Mouse (Mus musculus): Measurements from ENCODE around the gene Dnase1. TPM values are rescaled to one million over a fixed set of nuclear protein-coding genes. Genes with fewer than 3 reads are reported as not detected.

Gene Dnase1
- polyA plus RNA-seq, 2 experiments, result 0.86 TPM; not detected in 1

- no peak overlapping the region for H3K27ac ChIP-seq
- no peaks in the 10 kb centered on the region for H3K9me3 ChIP-seq (ENCODE audit: control insufficient read depth, low read length)
- TF ChIP-seq EP300 (IDR thresholded peaks at IDR 0.05; ENCODE audit: low read depth) (no peak), CTCF (IDR thresholded peaks at IDR 0.05; ENCODE audit: low read depth) (no peak)
- WGBS (ENCODE audit: insufficient replicate concordance), result 92% methylated on average over 9 of the region's 9 CpGs
- H3K4me2 ChIP-seq (ENCODE audit: low read depth), result no peak overlapping the region
- no peaks in the 10 kb centered on the region for H3K4me1 ChIP-seq (replicated peaks; ENCODE audit: control insufficient read depth in 2 of 2, insufficient read depth in 2 of 2, low read length in 1 of 2)
- peaks cover 49% of the 10 kb centered on the region for H3K36me3 ChIP-seq (replicated peaks; ENCODE audit: control insufficient read depth, insufficient read depth, low read depth)
- no peaks in the 10 kb centered on the region for H3K27me3 ChIP-seq (ENCODE audit: control insufficient read depth, insufficient read depth, low read length)
- DNase-seq (ENCODE audit: low read depth in 3 of 3, low spot score in 3 of 3) (no peak), ATAC-seq (ENCODE audit: insufficient read depth) (no peak)
- no peak overlapping the region for H3K9ac ChIP-seq (replicated peaks)
- H3K4me3 ChIP-seq (ENCODE audit: insufficient read depth in 1 of 2, low read depth in 2 of 2, low read length in 2 of 2), result no peak overlapping the region
These were observed 49.2 kb downstream of the Dnase1 start for GRCm38 (mm10) chr16:4085851-4086387.

- no peak overlapping the region for H3K4me2 ChIP-seq (ENCODE audit: low read depth)
- no peaks in the 10 kb centered on the region for H3K27me3 ChIP-seq (ENCODE audit: control insufficient read depth, insufficient read depth, low read length)
- H3K4me3 ChIP-seq (ENCODE audit: insufficient read depth in 1 of 2, low read depth in 2 of 2, low read length in 2 of 2), result no peak overlapping the region
- DNase-seq (ENCODE audit: low read depth in 3 of 3, low spot score in 3 of 3) (no peak), ATAC-seq (ENCODE audit: insufficient read depth) (peak; percentile 42)
- H3K27ac ChIP-seq, result no peak overlapping the region
- H3K9me3 ChIP-seq (ENCODE audit: control insufficient read depth, low read length), result no peaks in the 10 kb centered on the region
- TF ChIP-seq CTCF (IDR thresholded peaks at IDR 0.05; ENCODE audit: low read depth) (no peak), EP300 (IDR thresholded peaks at IDR 0.05; ENCODE audit: low read depth) (no peak)
- H3K36me3 ChIP-seq (replicated peaks; ENCODE audit: control insufficient read depth, insufficient read depth, low read depth), result peaks cover 62% of the 10 kb centered on the region
- no peaks in the 10 kb centered on the region for H3K4me1 ChIP-seq (replicated peaks; ENCODE audit: control insufficient read depth in 2 of 2, insufficient read depth in 2 of 2, low read length in 1 of 2)
- WGBS (ENCODE audit: insufficient replicate concordance), result 74% methylated on average over 8 of the region's 8 CpGs
- H3K9ac ChIP-seq (replicated peaks), result no peak overlapping the region
These were observed 50.6 kb downstream of the Dnase1 start for GRCm38 (mm10) chr16:4087214-4087913.

Small RNA genes within 50 kb of the gene (microRNA-seq; reads per million reads assigned to microRNA genes)
- gene Gm23413, result not detected

Other genes with a start within 250 kb of the Dnase1 start
- gene Olfr15, start 206.1 kb upstream of the Dnase1 start, polyA plus RNA-seq (2012; rRNA removed), result not detected in 2 replicates
- not detected in 2 replicates for gene Olfr15, start 206.1 kb upstream of the Dnase1 start, polyA plus RNA-seq (2014; fragmentation: Nextera tagmentation; extraction: Ambion mirVana)
- gene Zfp174, start 189.7 kb upstream of the Dnase1 start, polyA plus RNA-seq (2012; rRNA removed), result 0.34 and 0.35 TPM in 2 replicates
- gene Zfp174, start 189.7 kb upstream of the Dnase1 start, polyA plus RNA-seq (2014; fragmentation: Nextera tagmentation; extraction: Ambion mirVana), result 0.22 and 0.27 TPM in 2 replicates
- gene Naa60, start 164.6 kb upstream of the Dnase1 start, polyA plus RNA-seq (2012; rRNA removed), result 14.9 and 15.5 TPM in 2 replicates
- gene Naa60, start 164.6 kb upstream of the Dnase1 start, polyA plus RNA-seq (2014; fragmentation: Nextera tagmentation; extraction: Ambion mirVana), result 19.3 and 20.4 TPM in 2 replicates
- 1.6 and 2.0 TPM in 2 replicates for gene Zfp597, start 152.4 kb upstream of the Dnase1 start, polyA plus RNA-seq (2012; rRNA removed)
- gene Zfp597, start 152.4 kb upstream of the Dnase1 start, polyA plus RNA-seq (2014; fragmentation: Nextera tagmentation; extraction: Ambion mirVana), result 1.4 and 2.0 TPM in 2 replicates
- 0.17 and 0.26 TPM in 2 replicates for gene Gm20695, start 152.3 kb upstream of the Dnase1 start, polyA plus RNA-seq (2012; rRNA removed)
- gene Gm20695, start 152.3 kb upstream of the Dnase1 start, polyA plus RNA-seq (2014; fragmentation: Nextera tagmentation; extraction: Ambion mirVana), result 0.46 and 0.75 TPM in 2 replicates
- 0.75 and 1.4 TPM in 2 replicates for gene 1700037C18Rik, start 128.3 kb upstream of the Dnase1 start, polyA plus RNA-seq (2012; rRNA removed)
- 1.6 and 2.4 TPM in 2 replicates for gene 1700037C18Rik, start 128.3 kb upstream of the Dnase1 start, polyA plus RNA-seq (2014; fragmentation: Nextera tagmentation; extraction: Ambion mirVana)
- gene Cluap1, start 128.1 kb upstream of the Dnase1 start, polyA plus RNA-seq (2012; rRNA removed), result 2.5 and 5.6 TPM in 2 replicates
- gene Cluap1, start 128.1 kb upstream of the Dnase1 start, polyA plus RNA-seq (2014; fragmentation: Nextera tagmentation; extraction: Ambion mirVana), result 8.4 and 9.2 TPM in 2 replicates
- 0.32 and 0.33 TPM in 2 replicates for gene Nlrc3, start 60.3 kb upstream of the Dnase1 start, polyA plus RNA-seq (2012; rRNA removed)
- 0.05 and 0.09 TPM in 2 replicates for gene Nlrc3, start 60.3 kb upstream of the Dnase1 start, polyA plus RNA-seq (2014; fragmentation: Nextera tagmentation; extraction: Ambion mirVana)
- 13.1 and 15.0 TPM in 2 replicates for gene Slx4, start 33.2 kb upstream of the Dnase1 start, polyA plus RNA-seq (2012; rRNA removed)
- gene Slx4, start 33.2 kb upstream of the Dnase1 start, polyA plus RNA-seq (2014; fragmentation: Nextera tagmentation; extraction: Ambion mirVana), result 7.6 and 11.1 TPM in 2 replicates
- 55.3 and 65.9 TPM in 2 replicates for gene Trap1, start 40.9 kb downstream of the Dnase1 start, polyA plus RNA-seq (2012; rRNA removed)
- 78.5 and 87.4 TPM in 2 replicates for gene Trap1, start 40.9 kb downstream of the Dnase1 start, polyA plus RNA-seq (2014; fragmentation: Nextera tagmentation; extraction: Ambion mirVana)
- gene Crebbp, start 177.1 kb downstream of the Dnase1 start, polyA plus RNA-seq (2012; rRNA removed), result 3.1 and 3.6 TPM in 2 replicates
- 7.0 and 8.9 TPM in 2 replicates for gene Crebbp, start 177.1 kb downstream of the Dnase1 start, polyA plus RNA-seq (2014; fragmentation: Nextera tagmentation; extraction: Ambion mirVana)

Data from liver, embryonic 14.5 days (tissue).